Mouse (Mus musculus) C2C12 (cell line): Measurements from ENCODE around the gene Gm6169.
"Not testable (repeated sequence)": the region's sequence is repeated elsewhere in the genome, so short reads cannot be mapped to it uniquely, and the experiment has no call there.

Source experiments
- CEBPB ChIP-seq: IDR thresholded peaks from one replicate; pipeline ENCODE4 v1.6.1; 2011; ENCODE audit warnings: low read depth, mild to moderate bottlenecking, control low read depth, moderate library complexity
- CTCF ChIP-seq: IDR thresholded peaks from one replicate; pipeline ENCODE4 v1.5.1; 2011; ENCODE audit not compliant: control insufficient read depth, insufficient read depth, insufficient read length
- FOSL1 ChIP-seq: IDR thresholded peaks from one replicate; pipeline ENCODE4 v1.8.0; 2011; ENCODE audit warnings: mild to moderate bottlenecking, low read length; ENCODE audit not compliant: poor library complexity, insufficient read depth, severe bottlenecking
- MAX ChIP-seq: IDR thresholded peaks from one replicate; pipeline ENCODE4 v1.6.1; 2011; ENCODE audit warnings: mild to moderate bottlenecking, control low read depth
- MYOD1 ChIP-seq: IDR thresholded peaks from one replicate; pipeline ENCODE4 v1.6.1; 2011; ENCODE audit warnings: low read depth; ENCODE audit not compliant: control insufficient read depth, insufficient read length
- MYOG ChIP-seq: IDR thresholded peaks from one replicate; pipeline ENCODE4 v1.6.1; 2011; ENCODE audit not compliant: control insufficient read depth, insufficient read length; ENCODE audit errors: extremely low read depth
- USF1 ChIP-seq: IDR thresholded peaks from one replicate; pipeline ENCODE4 v1.6.1; 2011; ENCODE audit warnings: low read depth, mild to moderate bottlenecking, control low read depth, moderate library complexity

DNA sequence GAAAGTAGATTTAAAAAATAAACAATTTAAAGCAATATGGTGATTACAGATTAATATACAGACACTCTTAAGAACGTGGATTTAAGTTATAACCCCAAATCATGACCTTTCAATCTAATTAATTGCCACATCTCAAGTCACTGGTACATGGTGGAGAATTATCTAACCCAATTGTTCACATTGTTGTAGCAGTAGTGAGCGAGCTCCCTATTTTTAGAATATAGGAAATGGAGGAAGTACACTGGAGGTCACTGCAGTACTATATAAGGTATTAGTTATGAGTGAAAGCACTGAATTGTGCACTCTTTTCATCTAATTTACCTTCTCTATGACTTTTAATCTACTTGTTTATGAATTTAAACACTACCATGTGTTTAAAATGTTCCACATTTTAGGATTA lies 31.4 kb upstream of the Gm6169 start:
- TF ChIP-seq CEBPB, CTCF, MAX, USF1, MYOG, MYOD1, FOSL1: not testable (repeated sequence)
